Mouse (Mus musculus) cerebral cortex, adult 2 months (tissue): Measurements from ENCODE around the gene Myb.

ENCODE experiments used
- WGBS: fragments of 180-500 bp; shearing (Covaris S2); methylation state at CpG from one replicate; pipeline ENCODE4 v1.1.7; 2018; 5-methylcytosine and 5-hydroxymethylcytosine counted together

Gene Myb

GRCm38 (mm10) chr10:21160537-21161358 lies at the start of gene Myb:
Myb (minus strand) TSS chr10:21160984.
- under 1% methylated on average over 85 of the region's 86 CpGs for WGBS

- WGBS, result 69% methylated on average over 1 of the region's 1 CpGs
Measured at GRCm38 (mm10) chr10:21207378-21207777, 46.6 kb upstream of the Myb start.

GRCm38 (mm10) chr10:21206232-21206631 lies 45.4 kb upstream of the Myb start:
- WGBS, result 78% methylated on average over 2 of the region's 2 CpGs

GRCm38 (mm10) chr10:21204496-21205085 lies 43.8 kb upstream of the Myb start:
- WGBS, result 92% methylated on average over 10 of the region's 10 CpGs

GRCm38 (mm10) chr10:21203886-21204285 lies 43.1 kb upstream of the Myb start:
- WGBS, result 95% methylated on average over 5 of the region's 5 CpGs

- 96% methylated on average over 3 of the region's 3 CpGs for WGBS
Measured at GRCm38 (mm10) chr10:21203461-21203860, 42.7 kb upstream of the Myb start.

- WGBS, result 67% methylated on average over 7 of the region's 7 CpGs
Measured at GRCm38 (mm10) chr10:21200761-21201160, 40.0 kb upstream of the Myb start.

GRCm38 (mm10) chr10:21196646-21197116 lies 35.9 kb upstream of the Myb start:
- WGBS, result 92% methylated on average over 8 of the region's 8 CpGs

GRCm38 (mm10) chr10:21195597-21195996 lies 34.8 kb upstream of the Myb start:
- WGBS, result 72% methylated on average over 8 of the region's 8 CpGs

- WGBS, result 75% methylated on average over 3 of the region's 3 CpGs
Measured at GRCm38 (mm10) chr10:21193935-21194505, 33.2 kb upstream of the Myb start.

- WGBS, result 65% methylated on average over 10 of the region's 10 CpGs
Measured at GRCm38 (mm10) chr10:21193088-21193934, 32.5 kb upstream of the Myb start.

GRCm38 (mm10) chr10:21192436-21192835 lies 31.7 kb upstream of the Myb start:
- 86% methylated on average over 10 of the region's 10 CpGs for WGBS

GRCm38 (mm10) chr10:21189756-21190397 lies 29.1 kb upstream of the Myb start:
- 78% methylated on average over 9 of the region's 9 CpGs for WGBS

- WGBS, result 19% methylated on average over 8 of the region's 8 CpGs
Measured at GRCm38 (mm10) chr10:21189275-21189601, 28.5 kb upstream of the Myb start.

GRCm38 (mm10) chr10:21188564-21189274 lies 27.9 kb upstream of the Myb start:
- WGBS, result 13% methylated on average over 11 of the region's 11 CpGs

GRCm38 (mm10) chr10:21186733-21187132 lies 25.9 kb upstream of the Myb start:
- WGBS, result 90% methylated on average over 5 of the region's 5 CpGs

GRCm38 (mm10) chr10:21178711-21179110 lies 17.9 kb upstream of the Myb start:
- 52% methylated on average over 5 of the region's 5 CpGs for WGBS

GRCm38 (mm10) chr10:21178281-21178680 lies 17.5 kb upstream of the Myb start:
- WGBS, result 82% methylated on average over 10 of the region's 10 CpGs

GRCm38 (mm10) chr10:21172650-21173200 lies 11.9 kb upstream of the Myb start:
- 73% methylated on average over 4 of the region's 4 CpGs for WGBS

- WGBS, result 93% methylated on average over 8 of the region's 8 CpGs
Measured at GRCm38 (mm10) chr10:21168466-21168865, 7.7 kb upstream of the Myb start.
